Mouse (Mus musculus): ENCODE data around the gene Nrxn2. TPM values are rescaled to one million over a fixed set of nuclear protein-coding genes. Genes with fewer than 3 reads are reported as not detected.

Nrxn2 gene
- polyA plus RNA-seq, 2 experiments: 2.6 to 3.6 TPM

DNA sequence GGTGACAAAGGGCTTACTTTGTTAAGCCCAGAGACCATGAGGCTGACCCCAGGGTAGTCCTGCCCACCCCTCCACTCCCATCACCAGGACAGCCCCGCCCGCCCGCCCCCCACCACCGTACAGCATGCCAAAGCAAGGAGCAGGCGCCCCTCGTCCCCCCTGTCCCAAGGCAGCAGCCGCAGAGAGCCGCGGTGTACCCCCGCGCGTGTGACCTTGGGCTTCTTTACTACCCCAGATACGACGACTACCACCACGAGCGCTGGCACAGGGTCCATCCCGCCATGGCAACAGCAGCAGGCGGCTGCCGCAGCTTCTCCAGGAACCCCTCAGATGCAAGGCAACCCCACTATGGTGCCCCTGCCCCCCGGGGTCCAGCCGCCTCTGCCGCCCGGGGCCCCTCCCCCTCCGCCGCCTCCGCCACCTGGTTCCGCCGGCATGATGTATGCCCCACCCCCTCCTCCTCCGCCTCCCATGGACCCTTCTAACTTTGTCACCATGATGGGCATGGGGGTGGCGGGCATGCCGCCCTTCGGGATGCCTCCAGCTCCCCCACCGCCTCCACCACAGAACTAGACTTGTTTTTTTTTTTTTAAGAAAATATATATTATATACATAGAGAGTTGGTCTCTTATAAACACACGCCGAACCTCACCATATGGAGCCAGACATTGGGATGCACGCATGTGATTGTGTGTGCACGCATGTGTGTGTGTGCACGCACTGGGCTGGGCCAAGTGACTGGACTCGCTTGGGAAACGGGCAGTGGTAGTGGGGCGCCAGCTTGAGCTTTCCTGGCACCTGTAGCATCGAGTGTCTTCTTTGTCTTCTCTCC, 42.9 kb upstream of the Nrxn2 start:
- Histone ChIP-seq H3K4me3 (replicated peaks; ENCODE audit: low read length) (no peak overlapping the region), H3K9ac (ENCODE audit: low read depth, low read length, severe bottlenecking) (no peak overlapping the region), H3K4me1 (ENCODE audit: control insufficient read depth, insufficient read depth, low read length) (no peaks in the 10 kb centered on the region), H3K36me3 (ENCODE audit: control insufficient read depth, insufficient read depth, low read length) (peaks cover 87% of the 10 kb centered on the region), H3K4me2 (replicated peaks; ENCODE audit: low read depth, low read length, severe bottlenecking) (no peak overlapping the region), H3K9me3 (ENCODE audit: control insufficient read depth, low read length) (no peaks in the 10 kb centered on the region), H3K27me3 (ENCODE audit: control insufficient read depth, insufficient read depth, low read length) (no peaks in the 10 kb centered on the region), H3K27ac (replicated peaks; ENCODE audit: low read depth, low read length) (no peak overlapping the region)
- ATAC-seq (ENCODE audit: low FRiP score, low read depth) (no peak; the same call in 1 of the 2 replicates), DNase-seq (ENCODE audit: low spot score) (no peak)
- no peak for TF ChIP-seq POLR2A (IDR thresholded peaks at IDR 0.05; ENCODE audit: borderline replicate concordance, extremely low read depth, insufficient read depth, insufficient read length)
- 94% methylated on average over 18 of the region's 42 CpGs for WGBS

- H3K27me3 ChIP-seq (ENCODE audit: control insufficient read depth, insufficient read depth, low read length): no peaks in the 10 kb centered on the region
- 83% methylated on average over 14 of the region's 14 CpGs for WGBS
- no peak overlapping the region for H3K4me3 ChIP-seq (replicated peaks; ENCODE audit: low read length)
- H3K4me2 ChIP-seq (replicated peaks; ENCODE audit: low read depth, low read length, severe bottlenecking): no peak overlapping the region
- no peaks in the 10 kb centered on the region for H3K9me3 ChIP-seq (ENCODE audit: control insufficient read depth, low read length)
- ATAC-seq (ENCODE audit: low FRiP score, low read depth) (no peak), DNase-seq (ENCODE audit: low spot score) (no peak)
- peaks cover 81% of the 10 kb centered on the region for H3K36me3 ChIP-seq (ENCODE audit: control insufficient read depth, insufficient read depth, low read length)
- H3K4me1 ChIP-seq (ENCODE audit: control insufficient read depth, insufficient read depth, low read length): no peaks in the 10 kb centered on the region
- no peak overlapping the region for H3K27ac ChIP-seq (replicated peaks; ENCODE audit: low read depth, low read length)
- no peak for TF ChIP-seq POLR2A (IDR thresholded peaks at IDR 0.05; ENCODE audit: borderline replicate concordance, extremely low read depth, insufficient read depth, insufficient read length)
- no peak overlapping the region for H3K9ac ChIP-seq (ENCODE audit: low read depth, low read length, severe bottlenecking)
Observed at GRCm38 (mm10) chr19:6376255-6376564, 42.3 kb upstream of the Nrxn2 start.

GRCm38 (mm10) chr19:6376643-6377042, 41.9 kb upstream of the Nrxn2 start:
- no peak for DNase-seq (ENCODE audit: low spot score)
- H3K36me3 ChIP-seq (ENCODE audit: control insufficient read depth, insufficient read depth, low read length): peaks cover 77% of the 10 kb centered on the region
- 89% methylated on average over 2 of the region's 2 CpGs for WGBS
- H3K27me3 ChIP-seq (ENCODE audit: control insufficient read depth, insufficient read depth, low read length): no peaks in the 10 kb centered on the region
- H3K4me1 ChIP-seq (ENCODE audit: control insufficient read depth, insufficient read depth, low read length): no peaks in the 10 kb centered on the region
- no peak overlapping the region for H3K4me2 ChIP-seq (replicated peaks; ENCODE audit: low read depth, low read length, severe bottlenecking)
- H3K9ac ChIP-seq (ENCODE audit: low read depth, low read length, severe bottlenecking): no peak overlapping the region
- ATAC-seq (ENCODE audit: low FRiP score, low read depth): no peak
- H3K27ac ChIP-seq (replicated peaks; ENCODE audit: low read depth, low read length): no peak overlapping the region
- no peaks in the 10 kb centered on the region for H3K9me3 ChIP-seq (ENCODE audit: control insufficient read depth, low read length)
- H3K4me3 ChIP-seq (replicated peaks; ENCODE audit: low read length): no peak overlapping the region
- no peak for TF ChIP-seq POLR2A (IDR thresholded peaks at IDR 0.05; ENCODE audit: borderline replicate concordance, extremely low read depth, insufficient read depth, insufficient read length)

DNA sequence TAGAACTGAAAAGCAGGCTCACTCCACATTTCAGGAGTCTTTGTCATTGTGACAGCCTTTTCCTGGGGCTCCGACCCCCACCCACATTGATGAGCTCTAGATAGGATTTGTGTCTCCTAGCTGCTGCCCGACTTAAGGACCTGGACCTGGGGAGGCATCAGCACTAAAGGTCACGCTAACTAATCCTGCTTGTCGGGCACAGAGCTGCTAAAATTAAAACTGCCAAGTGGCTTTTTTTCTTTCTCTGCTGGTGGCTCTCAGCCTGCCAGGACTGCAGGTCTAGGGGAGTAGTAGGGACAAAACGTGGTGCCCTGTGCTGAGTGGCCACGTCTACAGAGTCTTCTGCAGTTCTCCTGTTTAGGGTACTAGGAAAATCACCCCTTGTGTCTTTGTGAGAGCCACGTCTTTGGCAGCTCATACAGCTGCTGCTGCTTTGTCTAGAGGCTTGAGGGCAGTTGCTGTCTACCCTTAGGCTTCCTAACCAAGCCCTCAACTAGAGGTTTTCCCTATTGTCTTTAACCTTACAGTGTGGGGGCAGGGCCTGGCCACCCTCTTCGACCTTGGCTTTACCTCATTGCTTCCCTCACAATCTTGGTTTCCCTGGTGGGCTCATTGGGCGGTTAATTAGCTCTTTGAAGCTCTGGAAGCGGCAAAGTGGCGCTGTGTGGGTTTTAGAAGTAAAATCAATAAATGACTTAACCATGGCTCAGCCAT, 41.0 kb upstream of the Nrxn2 start:
- H3K27ac ChIP-seq (replicated peaks; ENCODE audit: low read depth, low read length): no peak overlapping the region
- DNase-seq (ENCODE audit: low spot score) (no peak), ATAC-seq (ENCODE audit: low FRiP score, low read depth) (no peak)
- no peaks in the 10 kb centered on the region for H3K27me3 ChIP-seq (ENCODE audit: control insufficient read depth, insufficient read depth, low read length)
- 80% methylated on average over 11 of the region's 11 CpGs for WGBS
- no peak overlapping the region for H3K4me2 ChIP-seq (replicated peaks; ENCODE audit: low read depth, low read length, severe bottlenecking)
- H3K36me3 ChIP-seq (ENCODE audit: control insufficient read depth, insufficient read depth, low read length): peaks cover 68% of the 10 kb centered on the region
- H3K9ac ChIP-seq (ENCODE audit: low read depth, low read length, severe bottlenecking): no peak overlapping the region
- H3K9me3 ChIP-seq (ENCODE audit: control insufficient read depth, low read length): no peaks in the 10 kb centered on the region
- no peak for TF ChIP-seq POLR2A (IDR thresholded peaks at IDR 0.05; ENCODE audit: borderline replicate concordance, extremely low read depth, insufficient read depth, insufficient read length)
- no peak overlapping the region for H3K4me3 ChIP-seq (replicated peaks; ENCODE audit: low read length)
- no peaks in the 10 kb centered on the region for H3K4me1 ChIP-seq (ENCODE audit: control insufficient read depth, insufficient read depth, low read length)

DNA sequence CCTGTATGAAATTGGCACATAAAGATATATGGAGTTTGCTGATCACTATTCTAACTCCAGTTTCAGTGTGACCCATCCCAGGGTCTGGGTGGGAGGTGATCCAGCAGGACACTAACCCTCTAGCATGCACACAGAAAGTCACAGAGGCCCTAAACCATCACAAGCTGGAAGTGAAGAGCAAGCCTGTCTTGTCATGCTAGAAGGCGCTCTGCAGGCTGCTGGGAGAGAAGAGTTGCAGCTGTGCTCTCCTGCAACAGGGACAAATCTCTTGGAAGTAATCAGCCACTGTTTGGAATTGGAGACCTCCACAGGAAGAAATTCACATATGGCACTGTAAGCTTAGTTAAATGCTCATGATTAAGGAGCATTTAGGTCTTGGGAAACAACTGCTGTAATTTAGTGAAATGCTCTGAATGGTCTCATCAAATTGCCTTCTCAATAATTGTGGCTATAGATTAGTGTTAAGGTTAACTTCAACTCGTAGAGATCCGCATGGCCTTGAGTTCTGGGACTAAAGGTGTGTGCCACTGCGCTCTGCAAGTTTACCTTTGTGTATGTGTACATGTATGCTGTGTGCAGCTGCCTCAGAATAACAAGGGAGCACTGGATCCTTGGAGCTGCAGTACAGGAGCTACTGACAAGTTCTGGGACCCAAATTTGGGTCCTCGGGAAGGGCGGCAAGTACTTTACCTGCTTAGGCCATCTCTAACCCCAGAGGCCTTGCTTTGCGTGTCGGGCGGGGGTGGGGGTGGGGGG, 37.9 kb upstream of the Nrxn2 start:
- H3K9me3 ChIP-seq (ENCODE audit: control insufficient read depth, low read length): no peaks in the 10 kb centered on the region
- 90% methylated on average over 9 of the region's 9 CpGs for WGBS
- TF ChIP-seq POLR2A (IDR thresholded peaks at IDR 0.05; ENCODE audit: borderline replicate concordance, extremely low read depth, insufficient read depth, insufficient read length): no peak
- ATAC-seq (ENCODE audit: low FRiP score, low read depth) (no peak), DNase-seq (ENCODE audit: low spot score) (no peak)
- no peak overlapping the region for H3K4me3 ChIP-seq (replicated peaks; ENCODE audit: low read length)
- no peak overlapping the region for H3K9ac ChIP-seq (ENCODE audit: low read depth, low read length, severe bottlenecking)
- H3K27ac ChIP-seq (replicated peaks; ENCODE audit: low read depth, low read length): no peak overlapping the region
- no peak overlapping the region for H3K4me2 ChIP-seq (replicated peaks; ENCODE audit: low read depth, low read length, severe bottlenecking)
- peaks cover 6% of the 10 kb centered on the region for H3K4me1 ChIP-seq (ENCODE audit: control insufficient read depth, insufficient read depth, low read length)
- H3K36me3 ChIP-seq (ENCODE audit: control insufficient read depth, insufficient read depth, low read length): peaks cover 37% of the 10 kb centered on the region
- no peaks in the 10 kb centered on the region for H3K27me3 ChIP-seq (ENCODE audit: control insufficient read depth, insufficient read depth, low read length)

All from limb, embryonic 14.5 days (tissue).